Mouse (Mus musculus) MEL-GATA-1-ER (cell line): ENCODE data around the gene Gphn.
"Not testable (repeated sequence)": the region's sequence is repeated elsewhere in the genome, so short reads cannot be mapped to it uniquely, and the experiment has no call there.

Experiments used
- DNase-seq: peaks from one replicate; pipeline ENCODE4 v3.0.0-alpha.2; 2012; ENCODE audit warnings: low read depth; ENCODE audit errors: extremely low read depth

Gene Gphn

DNA sequence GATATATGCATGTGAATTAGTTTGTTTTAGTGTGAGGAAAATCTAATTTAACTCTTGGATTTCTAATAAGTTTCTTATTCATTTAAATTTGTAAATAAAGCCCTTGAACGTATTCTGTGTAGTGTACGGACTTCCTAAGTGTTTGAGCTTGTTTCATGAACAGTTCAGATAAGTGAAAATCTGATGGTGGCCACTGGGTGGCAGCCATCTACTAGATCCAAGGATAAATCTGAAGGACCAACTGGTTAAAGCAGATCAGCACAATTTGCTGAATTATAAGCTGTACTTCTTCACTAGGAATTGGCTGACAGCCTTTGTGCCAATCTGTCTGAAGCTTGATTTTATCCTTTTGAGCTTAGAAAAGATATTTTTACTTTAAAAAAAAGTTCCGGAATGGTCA is 105.9 kb downstream of the Gphn start:
- DNase-seq, result peak; percentile 20

GRCm38 (mm10) chr12:78356472-78356871 is 130.3 kb downstream of the Gphn start:
- peak; percentile 6 for DNase-seq

DNA sequence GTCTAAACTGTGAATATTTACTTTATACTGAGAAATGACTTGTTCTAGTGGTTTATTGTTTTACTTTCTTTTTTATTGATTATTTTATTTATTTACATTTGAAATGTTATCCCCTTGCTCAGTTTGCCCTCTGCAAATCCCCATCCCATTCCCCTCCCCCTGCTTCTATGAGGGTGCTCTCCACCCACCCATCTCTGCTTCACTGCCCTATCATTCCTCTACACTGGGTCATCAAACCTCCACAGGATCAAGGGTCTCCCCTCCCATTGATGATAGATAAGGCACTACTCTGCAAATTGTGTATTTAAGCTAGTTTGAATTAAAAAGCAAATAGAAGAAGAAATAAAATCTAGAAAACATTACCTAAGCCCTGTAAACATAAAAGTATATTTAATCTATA is 163.1 kb downstream of the Gphn start:
- DNase-seq, result no peak

GRCm38 (mm10) chr12:78395297-78395696 is 169.1 kb downstream of the Gphn start:
- DNase-seq, result no peak

- DNase-seq, result not testable (repeated sequence)
These were observed 181.3 kb downstream of the Gphn start for GRCm38 (mm10) chr12:78407518-78407917.

DNA sequence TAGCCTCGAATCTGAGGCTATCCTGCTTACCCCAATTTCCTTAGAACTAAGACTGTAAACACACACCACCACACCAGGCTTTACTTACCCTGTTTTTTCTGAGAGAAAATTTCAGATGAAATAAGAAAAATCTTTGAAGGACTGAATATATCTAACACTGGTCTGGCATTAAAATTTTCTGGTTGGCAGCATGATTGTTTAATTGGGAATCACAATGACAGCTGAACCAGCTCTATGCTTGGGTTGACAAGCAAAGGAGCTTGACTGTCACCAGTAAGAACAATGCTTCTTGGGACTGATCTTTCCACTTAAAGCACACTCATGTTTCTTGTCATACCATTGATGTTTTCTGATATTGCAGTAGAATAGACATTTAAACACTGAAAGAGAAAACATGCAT is 296.0 kb downstream of the Gphn start:
- no peak for DNase-seq

GRCm38 (mm10) chr12:78522804-78523394 is 296.7 kb downstream of the Gphn start:
- no peak for DNase-seq

- DNase-seq, result not testable (repeated sequence)
These were observed 311.4 kb downstream of the Gphn start for GRCm38 (mm10) chr12:78537590-78537989.

DNA sequence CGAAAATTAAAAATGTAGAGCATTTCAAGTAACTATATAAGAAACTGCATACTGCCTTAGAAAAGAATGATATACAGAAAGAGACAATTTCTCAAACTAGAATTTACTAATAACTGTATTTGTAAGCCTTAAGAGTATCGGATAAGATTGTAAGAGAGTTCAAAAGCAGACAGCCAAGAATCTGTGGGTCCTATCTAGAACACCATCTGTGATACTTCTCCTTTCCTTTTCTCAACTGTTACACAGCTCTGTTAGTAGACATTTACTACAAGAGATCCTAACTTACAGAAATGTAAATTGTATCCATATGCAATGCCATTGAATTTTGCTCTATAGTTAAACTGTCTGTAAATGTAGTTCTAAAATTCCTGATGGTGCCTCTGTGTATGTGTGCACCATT is 324.7 kb downstream of the Gphn start:
- peak; percentile 47 for DNase-seq

GRCm38 (mm10) chr12:78631816-78632215 is 405.6 kb downstream of the Gphn start:
- peak; percentile 48 for DNase-seq

GRCm38 (mm10) chr12:78639466-78639865 is 413.3 kb downstream of the Gphn start:
- DNase-seq, result no peak

GRCm38 (mm10) chr12:78640086-78640485 is 413.9 kb downstream of the Gphn start:
- DNase-seq, result no peak

DNA sequence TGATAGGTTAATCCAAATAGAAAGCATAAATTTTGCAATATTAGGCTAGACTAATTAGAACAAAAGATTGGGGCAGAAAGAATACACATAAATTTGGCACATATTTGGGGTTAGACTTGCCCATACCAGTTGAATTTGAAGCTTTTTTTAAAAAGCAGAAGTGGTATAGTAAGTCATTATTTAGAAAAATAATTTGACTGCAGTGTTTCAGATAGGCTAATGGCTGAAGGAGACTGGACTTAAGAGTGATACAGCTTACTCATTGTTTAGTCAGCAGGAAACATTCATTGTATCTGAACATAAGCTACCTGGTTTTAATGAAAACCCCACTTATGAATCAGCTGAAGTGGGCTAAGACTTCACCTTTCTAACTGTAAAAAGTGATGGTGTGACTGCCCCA is 415.0 kb downstream of the Gphn start:
- DNase-seq, result no peak

GRCm38 (mm10) chr12:78643691-78644090 is 417.5 kb downstream of the Gphn start:
- DNase-seq, result no peak

DNA sequence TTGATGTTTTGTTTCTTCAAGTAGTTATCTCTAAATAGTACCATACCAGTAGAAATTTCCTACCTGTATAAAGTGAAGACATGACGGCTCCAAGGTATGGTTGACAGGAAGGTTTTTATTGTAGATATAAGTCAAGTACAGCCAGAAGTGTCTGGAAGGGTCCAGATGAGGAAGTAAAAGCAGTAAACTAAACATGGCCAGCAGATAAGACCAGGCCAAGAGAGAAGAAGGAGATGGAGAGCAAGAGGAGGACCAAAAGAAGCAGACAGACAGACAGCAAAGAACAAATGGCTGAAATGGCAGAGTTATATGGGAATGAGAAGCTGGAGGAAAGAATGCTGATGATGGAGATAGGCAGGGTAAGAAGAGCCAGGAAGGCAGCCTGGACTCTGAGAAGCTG is 419.1 kb downstream of the Gphn start:
- peak; percentile 36 for DNase-seq

DNA sequence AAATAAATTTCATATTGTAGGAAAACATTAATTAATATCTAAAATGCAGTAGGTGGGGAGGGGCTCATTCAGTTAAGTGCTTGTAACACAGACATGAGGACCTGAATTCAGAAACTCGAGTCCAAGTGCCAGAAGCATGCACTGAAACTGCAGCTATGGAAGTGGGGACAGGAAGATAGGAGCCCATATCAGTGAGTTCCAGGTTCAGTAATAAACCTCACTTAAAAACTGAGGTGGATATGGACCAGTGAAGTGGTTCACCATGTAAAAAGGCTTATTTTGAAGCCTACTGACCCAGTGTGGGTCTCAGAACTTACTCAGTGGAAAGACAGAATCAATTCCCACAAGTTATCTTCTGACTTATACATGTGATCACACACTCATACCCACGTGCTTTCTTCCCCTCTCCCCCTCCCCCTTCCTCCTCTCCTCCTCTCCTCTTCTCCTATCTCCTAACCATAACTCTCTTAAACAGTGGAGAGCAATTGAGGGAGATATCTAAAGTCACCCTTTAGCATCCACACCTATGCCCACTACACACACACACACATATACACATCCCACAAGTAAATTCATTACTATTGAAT is 433.6 kb downstream of the Gphn start:
- no peak for DNase-seq

DNA sequence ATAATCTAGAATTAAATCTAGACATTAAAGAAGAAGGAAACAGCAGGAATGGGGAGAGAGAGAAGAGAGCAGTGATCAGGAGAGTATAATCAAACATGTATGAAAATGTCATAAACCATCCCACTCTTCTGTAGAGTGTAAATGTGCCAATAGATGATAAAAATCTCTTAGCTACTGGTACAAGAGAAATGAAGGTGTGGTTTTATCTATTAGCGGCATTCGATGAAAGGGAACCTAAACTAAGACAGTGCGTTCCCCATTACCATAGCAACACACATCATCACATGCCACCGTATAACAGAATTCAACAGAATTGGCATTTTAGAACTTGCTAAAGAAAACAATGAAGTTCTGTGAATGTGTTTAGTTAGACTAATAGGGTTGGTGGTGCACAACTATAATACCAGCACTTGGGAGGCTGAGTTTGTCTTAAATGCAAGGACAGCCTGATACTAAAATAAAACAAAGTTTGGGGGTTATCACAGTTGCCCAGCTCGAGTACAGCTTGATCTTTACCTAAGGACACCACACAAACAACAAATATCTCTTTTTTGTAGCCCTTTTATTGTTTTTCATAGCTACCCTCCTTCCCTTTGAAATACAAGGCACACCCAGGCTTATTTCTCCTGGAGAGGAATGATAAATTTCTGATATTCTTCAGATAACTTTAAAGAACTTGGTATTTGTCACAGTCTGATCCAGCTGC is 452.1 kb downstream of the Gphn start:
- no peak for DNase-seq

DNA sequence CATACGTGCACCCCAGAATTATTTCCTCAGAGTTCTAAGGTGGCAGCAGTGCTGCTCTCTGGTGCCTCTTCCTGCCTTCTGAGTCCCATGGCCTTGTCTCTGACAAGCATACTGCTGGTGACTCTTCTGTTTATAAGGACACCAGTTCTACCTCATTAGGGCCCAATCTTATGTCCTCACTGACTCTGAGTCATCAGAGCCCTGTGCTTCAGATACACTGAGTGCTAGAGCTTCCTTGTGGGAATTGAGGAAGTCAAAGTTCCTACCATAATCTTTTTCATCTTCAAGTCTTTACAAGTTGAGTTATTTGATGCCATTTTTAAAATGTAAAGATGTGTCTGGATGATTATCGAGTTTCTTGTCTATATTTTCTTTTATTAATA is 452.6 kb downstream of the Gphn start:
- no peak for DNase-seq

GRCm38 (mm10) chr12:78681048-78681447 is 454.9 kb downstream of the Gphn start:
- no peak for DNase-seq

DNA sequence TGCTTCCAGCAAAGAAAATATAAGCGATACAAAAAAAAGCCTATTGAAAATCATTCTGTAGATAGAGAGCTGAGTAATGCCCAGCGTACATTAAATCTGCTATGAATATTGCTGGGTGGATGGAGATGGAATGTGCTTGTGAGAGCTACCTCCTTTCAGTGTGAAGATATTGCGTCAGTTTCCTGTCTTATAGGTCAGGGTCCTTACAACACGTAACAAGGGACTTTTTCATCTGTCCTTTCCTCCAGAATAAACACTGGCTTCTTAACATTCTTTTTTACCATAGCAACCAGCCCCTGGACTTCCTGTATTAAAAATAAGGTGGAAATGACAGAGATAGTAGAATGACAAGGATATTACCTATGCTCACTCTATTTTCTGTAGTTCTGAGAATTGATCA is 456.1 kb downstream of the Gphn start:
- DNase-seq, result no peak

GRCm38 (mm10) chr12:78685669-78686215 is 459.6 kb downstream of the Gphn start:
- DNase-seq, result no peak

GRCm38 (mm10) chr12:78688876-78689275 is 462.7 kb downstream of the Gphn start:
- no peak for DNase-seq

GRCm38 (mm10) chr12:78691325-78691724 is 465.1 kb downstream of the Gphn start, which contains the start of gene Fam71d:
Gene Fam71d (plus strand): TSS chr12:78691535.
- DNase-seq, result no peak
